Mouse (Mus musculus) hindbrain, postnatal 0 days (tissue): ENCODE results near the gene Tnfaip3. TPM values are rescaled to one million over a fixed set of nuclear protein-coding genes. Genes with fewer than 3 reads are reported as not detected.

Experiments
- ATAC-seq: fragments of 200-750 bp; cut with Nextera tagmentation; 2 replicates; pipeline ENCODE4 v1.8.0; 2017; ENCODE audit warnings: mild to moderate bottlenecking, moderate TSS enrichment, moderate library complexity
- DNase-seq: peaks from one replicate; pipeline ENCODE4 v3.0.0-alpha.2; 2015; ENCODE audit warnings: low spot score
- H3K27ac ChIP-seq: fragments of 300-500 bp; sonication (generic); 2 replicates; pipeline ENCODE4 v1.5.1; 2014; ENCODE audit warnings: mild to moderate bottlenecking
- H3K27me3 ChIP-seq: fragments of 300-500 bp; sonication (generic); 2 replicates; pipeline ENCODE4 v1.6.1; 2014; ENCODE audit warnings: low read length, mixed read lengths; ENCODE audit not compliant: insufficient read depth
- H3K36me3 ChIP-seq: fragments of 300-500 bp; sonication (generic); 2 replicates; pipeline ENCODE4 v1.6.1; 2014; ENCODE audit warnings: low read length, mixed read lengths; ENCODE audit not compliant: insufficient read depth
- H3K4me1 ChIP-seq: fragments of 300-500 bp; sonication (generic); 2 replicates; pipeline ENCODE4 v1.6.1; 2014; ENCODE audit warnings: antibody characterized with exemption, low read length, mixed read lengths; ENCODE audit not compliant: insufficient read depth
- H3K4me2 ChIP-seq: fragments of 300-500 bp; sonication (generic); 2 replicates; pipeline ENCODE4 v1.6.1; 2014; ENCODE audit warnings: low read depth, mild to moderate bottlenecking, low read length, moderate library complexity, mixed read lengths
- H3K4me3 ChIP-seq: fragments of 300-500 bp; sonication (generic); 2 replicates; pipeline ENCODE4 v1.5.1; 2014; ENCODE audit warnings: low read length
- H3K9ac ChIP-seq: fragments of 300-500 bp; sonication (generic); replicated peaks from 2 replicates; pipeline ENCODE4 v1.6.1; 2014; ENCODE audit warnings: mild to moderate bottlenecking, low read length, moderate library complexity, mixed read lengths
- H3K9me3 ChIP-seq: fragments of 300-500 bp; sonication (generic); 2 replicates; pipeline ENCODE4 v1.6.1; 2016; ENCODE audit warnings: low read length, mixed read lengths
- CTCF ChIP-seq: IDR thresholded peaks from 2 replicates; pipeline ENCODE4 v1.5.1; 2016; ENCODE audit warnings: antibody characterized with exemption, control low read depth, low read depth
- WGBS: fragments of 180-500 bp; shearing (Covaris S2); extraction: QIAGEN DNeasy Blood & Tissue Kit; methylation state at CpG from one replicate; pipeline ENCODE4 v1.1.7; 2014; 5-methylcytosine and 5-hydroxymethylcytosine counted together
- polyA plus RNA-seq: library from polyadenylated mRNA; unstranded; fragments of >200 nt; fragmentation: Nextera tagmentation; extraction: Ambion mirVana; gene quantifications from 2 replicates; pipeline ENCODE4 v1.2.1, GENCODE M21; 2015
- total RNA-seq: library from RNA; depleted of rRNA; stranded (reverse); fragments of >200 nt; gene quantifications from 2 replicates; pipeline ENCODE4 v1.2.3, GENCODE M21; 2014

Tnfaip3 gene
- total and polyA plus RNA-seq, 2 experiments from 2014 or later = 1.1 to 2.4 TPM

- Histone ChIP-seq H3K9me3 (no peaks in the 10 kb centered on the region), H3K27me3 (no peaks in the 10 kb centered on the region), H3K36me3 (no peaks in the 10 kb centered on the region), H3K27ac (no peak overlapping the region), H3K4me1 (no peaks in the 10 kb centered on the region), H3K4me2 (no peak overlapping the region), H3K4me3 (no peak overlapping the region), H3K9ac (no peak overlapping the region)
- TF ChIP-seq CTCF = no peak
- DNase-seq = no peak
- ATAC-seq = no peak
These were observed 16.4 kb upstream of the Tnfaip3 start for GRCm38 (mm10) chr10:19031875-19032274.

- WGBS = 71% methylated on average over 2 of the region's 2 CpGs
These were observed 15.2 kb upstream of the Tnfaip3 start for GRCm38 (mm10) chr10:19030628-19031027.

GRCm38 (mm10) chr10:19026710-19027109, 11.3 kb upstream of the Tnfaip3 start:
- H3K4me3 ChIP-seq = no peak overlapping the region
- DNase-seq (no peak), ATAC-seq (no peak)
- H3K4me2 ChIP-seq = no peak overlapping the region
- H3K9me3 ChIP-seq = no peaks in the 10 kb centered on the region
- no peak overlapping the region for H3K27ac ChIP-seq
- H3K4me1 ChIP-seq = no peaks in the 10 kb centered on the region
- TF ChIP-seq CTCF = no peak
- 93% methylated on average over 5 of the region's 5 CpGs for WGBS
- H3K27me3 ChIP-seq = no peaks in the 10 kb centered on the region
- no peak overlapping the region for H3K9ac ChIP-seq
- no peaks in the 10 kb centered on the region for H3K36me3 ChIP-seq

More at GRCm38 (mm10) chr10:19030628-19031027, 15.2 kb upstream of the Tnfaip3 start:
- no peak for DNase-seq
- Histone ChIP-seq H3K4me3 (no peak overlapping the region), H3K27ac (no peak overlapping the region), H3K9ac (no peak overlapping the region), H3K4me2 (no peak overlapping the region), H3K36me3 (no peaks in the 10 kb centered on the region), H3K4me1 (no peaks in the 10 kb centered on the region), H3K27me3 (no peaks in the 10 kb centered on the region), H3K9me3 (no peaks in the 10 kb centered on the region)
- TF ChIP-seq CTCF = no peak
- no peak for ATAC-seq

- no peak for DNase-seq
- H3K36me3 ChIP-seq = no peaks in the 10 kb centered on the region
- no peak overlapping the region for H3K27ac ChIP-seq
- WGBS = 87% methylated on average over 5 of the region's 5 CpGs
- no peak overlapping the region for H3K9ac ChIP-seq
- no peak for TF ChIP-seq CTCF
- H3K4me2 ChIP-seq = no peak overlapping the region
- no peaks in the 10 kb centered on the region for H3K27me3 ChIP-seq
- H3K9me3 ChIP-seq = no peaks in the 10 kb centered on the region
- ATAC-seq = no peak
- H3K4me1 ChIP-seq = no peaks in the 10 kb centered on the region
- no peak overlapping the region for H3K4me3 ChIP-seq
These were observed 8.9 kb upstream of the Tnfaip3 start for GRCm38 (mm10) chr10:19024353-19024752.

- WGBS = 78% methylated on average over 5 of the region's 5 CpGs
- no peak for ATAC-seq
These were observed 8.3 kb upstream of the Tnfaip3 start for GRCm38 (mm10) chr10:19023622-19024326.

GRCm38 (mm10) chr10:19022272-19022671, 6.8 kb upstream of the Tnfaip3 start:
- DNase-seq (no peak), ATAC-seq (no peak)
- Histone ChIP-seq H3K4me1 (no peaks in the 10 kb centered on the region), H3K27me3 (no peaks in the 10 kb centered on the region), H3K9ac (no peak overlapping the region), H3K9me3 (no peaks in the 10 kb centered on the region), H3K4me3 (no peak overlapping the region), H3K36me3 (no peaks in the 10 kb centered on the region), H3K27ac (no peak overlapping the region), H3K4me2 (no peak overlapping the region)
- 62% methylated on average over 1 of the region's 1 CpGs for WGBS
- no peak for TF ChIP-seq CTCF

More at GRCm38 (mm10) chr10:19023622-19024326, 8.3 kb upstream of the Tnfaip3 start:
- Histone ChIP-seq H3K4me2 (no peak overlapping the region), H3K27me3 (no peaks in the 10 kb centered on the region), H3K9me3 (no peaks in the 10 kb centered on the region), H3K4me3 (no peak overlapping the region), H3K27ac (no peak overlapping the region), H3K36me3 (no peaks in the 10 kb centered on the region), H3K9ac (no peak overlapping the region), H3K4me1 (no peaks in the 10 kb centered on the region)
- TF ChIP-seq CTCF = no peak
- no peak for DNase-seq

DNA sequence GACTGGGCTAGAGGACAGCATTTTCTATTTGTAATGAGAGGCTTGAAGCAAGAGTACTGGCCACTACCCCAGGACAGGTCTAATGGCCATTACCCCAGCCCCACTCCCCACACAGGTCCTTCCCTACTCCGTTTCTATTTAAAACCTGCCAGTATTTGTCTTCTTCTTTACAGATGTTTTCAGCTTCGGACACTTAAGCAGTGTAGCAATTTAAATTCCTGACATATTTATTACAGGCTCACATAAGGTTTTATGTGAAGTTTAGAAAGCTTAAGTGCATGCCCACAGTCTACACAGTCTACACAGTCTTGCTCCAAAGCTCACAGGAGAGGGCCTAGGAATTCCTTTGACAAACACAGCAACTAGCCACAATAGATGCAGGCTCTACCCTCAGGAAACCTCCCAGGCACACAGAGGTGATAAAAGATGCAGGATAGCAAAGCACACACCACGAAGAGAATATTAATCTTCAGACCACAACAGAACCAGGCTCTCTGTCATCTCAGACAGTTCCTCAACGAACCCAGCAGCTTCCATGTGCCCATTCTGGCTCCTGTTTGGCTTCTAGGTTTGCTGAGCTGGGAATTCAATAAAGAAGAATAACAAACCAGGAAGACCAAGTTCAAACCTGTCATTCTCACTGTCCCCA, 1.5 kb upstream of the Tnfaip3 start:
- Histone ChIP-seq H3K9me3 (no peaks in the 10 kb centered on the region), H3K4me2 (no peak overlapping the region), H3K27me3 (no peaks in the 10 kb centered on the region), H3K36me3 (no peaks in the 10 kb centered on the region), H3K27ac (no peak overlapping the region), H3K9ac (no peak overlapping the region), H3K4me1 (no peaks in the 10 kb centered on the region), H3K4me3 (no peak overlapping the region)
- 77% methylated on average over 4 of the region's 4 CpGs for WGBS
- no peak for TF ChIP-seq CTCF
- DNase-seq (no peak), ATAC-seq (no peak)
